Mouse (Mus musculus): ENCODE measurements at regions not wholly inside any gene's neighbourhood (a gene's known extent, or its start where the extent isn't known, plus 50 kb on each side); places are given as distances from the start of the nearest gene placed in this dataset.

- ChIA-PET POLR2A (no interaction called here), CTCF (no interaction called here)
- in situ Hi-C loops (cut with MboI; ENCODE audit: low pct_unique_long_range_greater_than_20kb) = no loop called here
- peak; percentile 39 for ATAC-seq
- DNase-seq (ENCODE audit: low read depth, low spot score) = no peak
- H3K27me3 ChIP-seq = no peaks in the 10 kb centered on the region
- TF ChIP-seq CTCF (IDR thresholded peaks at IDR 0.05) = no peak
Measured at GRCm38 (mm10) chr1:107908236-107909063, 318.6 kb downstream of the Serpinb8 start.

GRCm38 (mm10) chr1:107914671-107915590, 325.1 kb downstream of the Serpinb8 start:
- POLR2A ChIA-PET = interaction anchor here (0.5 kb wide), 1 partner anchor 875 kb away, joined by 8 read pairs; no protein-coding TSS in a partner anchor
- no peak for ATAC-seq
- no peak for TF ChIP-seq CTCF (IDR thresholded peaks at IDR 0.05)
- CTCF ChIA-PET = interaction anchor here (1.6 kb wide), 1 partner anchor 11 kb away, joined by 3 read pairs; no protein-coding TSS in a partner anchor
- no peak for DNase-seq (ENCODE audit: low read depth, low spot score)
- in situ Hi-C loops (cut with MboI; ENCODE audit: low pct_unique_long_range_greater_than_20kb) = no loop called here
- H3K27me3 ChIP-seq = no peaks in the 10 kb centered on the region

DNA sequence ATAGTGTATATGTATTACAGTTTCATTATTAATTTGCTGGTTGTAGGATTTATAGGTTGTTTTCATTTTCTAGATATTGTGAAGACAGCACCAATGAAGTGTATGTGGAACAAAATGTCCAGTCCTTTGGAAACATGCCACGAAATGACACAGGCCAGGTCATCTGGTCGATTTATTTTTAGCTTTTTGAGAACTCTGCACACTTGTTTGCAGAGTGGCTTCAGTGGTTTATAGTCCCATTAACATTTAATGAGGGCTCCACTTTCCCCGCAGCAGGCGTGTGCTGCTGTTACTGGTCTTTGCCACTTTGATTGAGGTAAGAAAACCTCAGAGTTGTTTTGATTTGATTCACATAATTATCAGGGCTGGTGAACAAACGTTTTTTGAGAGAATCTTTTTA, 327.2 kb downstream of the Serpinb8 start:
- H3K27me3 ChIP-seq = no peaks in the 10 kb centered on the region
- TF ChIP-seq CTCF (IDR thresholded peaks at IDR 0.05) = no peak
- ChIA-PET POLR2A (no interaction called here), CTCF (no interaction called here)
- ATAC-seq = no peak
- no peak for DNase-seq (ENCODE audit: low read depth, low spot score)
- in situ Hi-C loops (cut with MboI; ENCODE audit: low pct_unique_long_range_greater_than_20kb) = no loop called here

DNA sequence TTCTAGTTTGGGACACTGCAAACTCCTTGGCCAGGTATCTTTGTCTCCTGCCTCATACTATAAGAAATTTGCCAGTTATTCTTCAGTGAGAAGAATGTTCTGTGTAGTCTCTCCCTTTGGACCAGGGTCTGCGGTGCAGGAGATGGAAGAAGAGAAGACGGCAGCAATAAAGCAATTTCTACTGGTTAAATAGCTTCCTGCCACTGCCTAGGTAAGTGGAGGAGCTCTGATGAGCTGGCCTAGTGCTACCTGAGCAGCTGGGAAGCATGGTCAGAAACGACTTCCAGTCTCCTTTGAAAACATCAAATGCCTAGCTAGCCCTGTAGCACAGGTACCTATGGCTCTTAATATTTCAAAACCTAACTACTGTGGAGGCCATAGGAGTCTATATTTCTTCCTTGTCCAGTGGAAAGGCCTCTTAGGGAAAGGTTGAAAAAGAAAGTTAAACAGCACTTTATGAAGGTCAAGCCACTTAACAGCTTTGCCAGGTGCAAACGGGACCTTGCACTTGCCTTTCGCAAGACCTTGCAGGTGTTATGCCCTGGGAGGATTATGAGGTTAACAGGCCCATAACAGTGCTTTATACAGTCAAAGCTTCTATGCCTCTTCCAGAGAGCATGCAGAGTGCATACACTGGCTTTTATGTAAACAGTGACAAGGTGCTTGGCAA, 351.9 kb downstream of the Serpinb8 start:
- CTCF ChIA-PET = no interaction called here
- DNase-seq (ENCODE audit: low read depth, low spot score) (no peak), ATAC-seq (no peak)

GRCm38 (mm10) chr1:107946204-107946939, 356.6 kb downstream of the Serpinb8 start:
- no peaks in the 10 kb centered on the region for H3K27me3 ChIP-seq
- ChIA-PET CTCF (interaction anchor here (1.4 kb wide), 1 partner anchor 13 kb away, joined by 5 read pairs; no protein-coding TSS in a partner anchor), POLR2A (no interaction called here)
- ATAC-seq (peak; percentile 31), DNase-seq (ENCODE audit: low read depth, low spot score) (no peak)
- in situ Hi-C loops (cut with MboI; ENCODE audit: low pct_unique_long_range_greater_than_20kb) = no loop called here
- TF ChIP-seq CTCF (IDR thresholded peaks at IDR 0.05) = no peak

More for the DNA sequence above, 351.9 kb downstream of the Serpinb8 start:
- in situ Hi-C loops (cut with MboI; ENCODE audit: low pct_unique_long_range_greater_than_20kb) = no loop called here
- TF ChIP-seq CTCF (IDR thresholded peaks at IDR 0.05) = no peak
- POLR2A ChIA-PET = no interaction called here
- H3K27me3 ChIP-seq = no peaks in the 10 kb centered on the region

- DNase-seq (ENCODE audit: low read depth, low spot score) (no peak), ATAC-seq (no peak)
- in situ Hi-C loops (cut with MboI; ENCODE audit: low pct_unique_long_range_greater_than_20kb) = no loop called here
- POLR2A ChIA-PET = no interaction called here
- CTCF ChIA-PET = no interaction called here
- no peak for TF ChIP-seq CTCF (IDR thresholded peaks at IDR 0.05)
- no peaks in the 10 kb centered on the region for H3K27me3 ChIP-seq
Measured at GRCm38 (mm10) chr1:107950396-107950795, 360.6 kb downstream of the Serpinb8 start.

DNA sequence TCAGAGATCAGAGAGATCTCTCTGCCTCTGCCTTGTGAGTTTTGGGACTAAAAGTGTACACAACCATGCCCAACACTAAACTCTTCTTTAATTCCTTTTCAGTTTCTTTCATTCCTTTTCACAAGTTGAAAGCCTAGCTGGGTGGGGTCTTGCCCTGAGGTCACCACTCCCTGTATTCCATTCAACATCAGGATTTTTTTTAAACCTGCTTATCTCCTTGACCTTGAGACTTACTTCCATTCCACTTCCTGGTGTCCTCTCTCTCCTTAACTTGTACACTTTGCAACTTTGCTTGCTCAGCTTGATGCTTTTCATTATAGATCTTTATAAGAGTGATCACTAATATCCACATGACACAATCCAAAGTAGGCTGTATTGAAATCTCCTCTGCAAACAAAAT, 371.2 kb downstream of the Serpinb8 start:
- DNase-seq (ENCODE audit: low read depth, low spot score) (no peak), ATAC-seq (no peak)
- TF ChIP-seq CTCF (IDR thresholded peaks at IDR 0.05) = no peak
- POLR2A ChIA-PET = no interaction called here
- no peaks in the 10 kb centered on the region for H3K27me3 ChIP-seq
- CTCF ChIA-PET = no interaction called here
- in situ Hi-C loops (cut with MboI; ENCODE audit: low pct_unique_long_range_greater_than_20kb) = no loop called here

DNA sequence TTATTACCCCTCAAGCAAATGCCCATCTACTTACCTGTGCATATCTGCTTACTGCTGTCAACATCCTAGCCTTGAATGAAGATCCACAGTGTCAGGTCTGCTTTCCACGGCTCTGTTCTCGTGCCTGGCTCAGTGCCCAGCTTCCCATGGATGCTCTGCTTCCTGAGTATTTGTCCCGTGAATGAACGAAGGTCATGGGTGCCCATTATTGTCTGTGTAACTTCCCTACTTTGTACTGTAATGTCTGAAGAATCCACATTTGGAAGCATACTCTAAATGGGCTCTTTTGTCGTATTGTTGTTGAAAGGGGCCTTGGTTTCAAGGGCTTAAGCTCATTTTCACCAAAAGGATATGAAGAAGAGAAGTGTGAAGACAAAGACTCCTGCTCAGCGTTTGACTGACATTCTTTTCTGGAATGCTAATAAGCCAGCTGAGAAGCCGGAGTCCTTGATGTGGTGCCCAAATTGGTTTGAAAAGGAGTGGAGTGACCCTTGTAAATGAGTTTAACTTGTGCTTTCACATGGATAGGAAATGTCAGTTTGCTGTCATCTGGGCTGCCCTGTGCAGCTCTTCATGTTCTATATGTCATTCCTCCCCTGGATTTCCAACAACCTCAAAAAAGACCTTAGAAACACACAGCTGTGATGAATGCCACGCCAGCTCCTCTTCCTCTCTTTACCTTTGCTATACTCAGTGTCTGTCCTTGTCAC, 386.0 kb downstream of the Serpinb8 start:
- no peak for TF ChIP-seq CTCF (IDR thresholded peaks at IDR 0.05)
- POLR2A ChIA-PET = no interaction called here
- CTCF ChIA-PET = interaction anchor here (0.5 to 1.7 kb wide), 3 partner anchors 10 to 588 kb away, joined by 3 to 7 read pairs (median 4); no protein-coding TSS in a partner anchor
- in situ Hi-C loops (cut with MboI; ENCODE audit: low pct_unique_long_range_greater_than_20kb) = no loop called here
- DNase-seq (ENCODE audit: low read depth, low spot score) = no peak
- ATAC-seq = no peak
- no peaks in the 10 kb centered on the region for H3K27me3 ChIP-seq

GRCm38 (mm10) chr1:107977686-107978085, 387.9 kb downstream of the Serpinb8 start:
- ChIA-PET CTCF (no interaction called here), POLR2A (no interaction called here)
- no peaks in the 10 kb centered on the region for H3K27me3 ChIP-seq
- in situ Hi-C loops (cut with MboI; ENCODE audit: low pct_unique_long_range_greater_than_20kb) = no loop called here
- TF ChIP-seq CTCF (IDR thresholded peaks at IDR 0.05) = no peak
- ATAC-seq = no peak
- no peak for DNase-seq (ENCODE audit: low read depth, low spot score)

Measured in Patski (cell line).